Mouse (Mus musculus): ENCODE measurements at regions not wholly inside any gene's neighbourhood (a gene's known extent, or its start where the extent isn't known, plus 50 kb on each side); places are given as distances from the start of the nearest gene placed in this dataset.

DNA sequence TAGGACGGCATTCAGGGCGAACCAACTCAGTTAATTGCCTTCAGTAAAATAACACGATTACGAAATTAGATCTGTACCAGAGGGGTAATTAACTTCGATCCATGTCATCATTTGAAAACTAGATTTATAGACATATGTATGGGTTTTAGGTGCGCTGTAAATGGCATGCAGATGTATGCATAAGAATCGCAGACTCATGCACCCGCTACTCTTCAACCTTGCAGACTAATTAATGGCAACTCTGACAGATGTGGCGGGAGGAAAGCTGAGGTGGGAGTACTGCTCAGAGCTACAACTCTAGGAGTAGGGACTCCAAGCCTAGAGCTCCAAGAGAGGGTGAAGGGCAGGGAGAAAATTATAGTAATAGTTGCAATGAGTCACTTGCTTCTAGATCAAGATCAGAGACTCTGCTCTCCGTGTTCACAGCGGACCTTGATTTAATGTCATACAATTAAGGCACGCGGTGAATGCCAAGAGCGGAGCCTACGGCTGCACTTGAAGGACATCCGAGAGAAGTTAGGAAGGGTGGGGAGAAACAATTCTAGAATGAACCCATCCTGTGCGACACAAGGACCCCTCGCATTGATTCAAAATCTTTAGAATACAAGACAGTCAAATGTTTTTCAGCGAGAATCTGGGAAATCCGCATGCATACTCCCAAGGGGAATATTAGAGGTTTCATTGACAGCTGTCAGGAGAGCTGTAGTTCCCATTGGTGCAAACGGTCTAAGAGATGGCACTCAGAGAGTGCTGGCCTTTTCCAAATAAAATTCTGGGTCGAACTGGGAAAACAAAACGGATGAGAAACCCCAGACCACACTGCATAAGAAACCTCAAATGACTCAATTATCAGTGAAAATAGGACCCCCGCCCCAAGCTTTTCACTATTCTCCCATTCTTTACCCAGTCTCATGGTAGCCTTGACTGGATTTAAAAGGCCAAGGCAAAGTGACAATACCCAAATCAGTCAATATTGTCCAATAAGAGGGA, 152.6 kb upstream of the Cypt12 start:
- DNase-seq = no peak

DNA sequence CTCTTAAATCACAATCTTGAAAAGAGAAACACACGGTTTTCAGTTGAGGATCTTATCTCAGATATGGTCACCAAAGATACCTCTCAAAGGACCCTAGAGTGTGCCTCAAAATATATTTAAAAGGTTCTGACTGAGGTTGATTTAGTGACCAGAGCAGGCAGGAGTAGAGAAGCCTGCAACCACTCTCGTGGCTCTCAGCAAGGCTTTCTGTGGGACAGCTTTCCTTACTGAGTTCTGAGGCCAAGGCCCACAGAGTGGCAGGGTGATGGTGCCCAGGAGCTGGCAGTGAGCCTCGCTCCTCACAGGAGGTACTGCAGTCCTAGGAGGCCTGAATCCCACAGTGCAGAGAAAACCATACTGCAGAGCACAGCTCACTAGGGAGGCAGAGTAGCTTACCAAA, 151.4 kb upstream of the Cypt12 start:
- DNase-seq = no peak

DNA sequence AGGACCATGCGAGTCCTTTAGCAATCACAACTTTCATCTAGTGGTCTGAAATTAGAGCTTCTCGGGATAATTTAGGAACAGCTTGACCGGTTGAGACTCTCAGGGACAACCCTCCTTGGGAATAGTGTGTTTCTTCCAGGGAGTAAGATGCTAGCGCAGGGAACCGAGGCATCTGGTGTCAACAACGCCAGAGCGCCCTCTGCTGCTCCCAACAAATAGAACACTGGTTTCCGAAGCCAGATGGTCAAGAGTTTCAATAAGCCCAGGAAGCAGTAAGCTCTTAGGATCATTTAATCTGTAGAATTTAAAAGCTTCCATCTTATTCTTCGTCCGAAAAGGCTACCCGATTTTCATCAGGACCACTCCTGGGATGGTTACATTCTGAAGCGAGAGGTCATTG, 149.8 kb upstream of the Cypt12 start:
- DNase-seq = peak; percentile 24 to 28

DNA sequence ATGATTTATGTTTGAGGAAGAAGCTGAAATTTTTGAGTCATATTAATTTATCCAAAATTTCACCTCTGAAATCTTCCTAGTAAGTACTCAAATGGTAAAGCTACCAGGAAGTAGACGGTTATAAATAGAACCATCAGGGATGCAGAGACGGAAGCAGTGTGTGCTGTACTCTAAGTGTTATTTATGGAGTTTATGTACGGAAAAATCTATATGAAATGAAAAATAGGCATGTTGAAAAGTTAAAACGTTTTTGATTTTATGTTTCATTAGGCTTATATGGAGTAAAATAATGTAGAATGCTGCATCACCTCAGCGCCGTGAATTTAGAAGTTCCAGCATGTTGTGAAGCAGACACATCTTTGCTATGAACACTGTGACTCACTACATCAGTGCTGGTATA, 149.1 kb upstream of the Cypt12 start:
- no peak for DNase-seq

DNA sequence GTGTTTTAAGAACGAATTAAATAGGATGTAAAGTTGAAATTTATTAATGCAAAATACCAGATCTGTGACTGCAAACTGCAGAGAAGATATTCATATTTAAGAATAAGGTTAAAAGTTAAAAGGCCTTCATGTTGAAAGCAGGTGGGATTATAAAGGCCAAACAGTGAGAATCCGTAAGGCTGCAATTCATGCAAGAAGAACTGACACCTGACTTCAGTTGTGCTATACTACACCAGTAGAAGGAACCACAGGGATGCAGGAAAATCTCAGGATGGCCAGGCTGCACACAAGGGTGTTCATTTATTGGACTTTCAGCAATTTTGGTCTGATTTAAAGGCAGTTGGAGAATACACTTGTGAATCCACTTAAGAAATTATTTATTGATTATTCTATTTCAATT, 147.4 kb upstream of the Cypt12 start:
- DNase-seq = no peak

DNA sequence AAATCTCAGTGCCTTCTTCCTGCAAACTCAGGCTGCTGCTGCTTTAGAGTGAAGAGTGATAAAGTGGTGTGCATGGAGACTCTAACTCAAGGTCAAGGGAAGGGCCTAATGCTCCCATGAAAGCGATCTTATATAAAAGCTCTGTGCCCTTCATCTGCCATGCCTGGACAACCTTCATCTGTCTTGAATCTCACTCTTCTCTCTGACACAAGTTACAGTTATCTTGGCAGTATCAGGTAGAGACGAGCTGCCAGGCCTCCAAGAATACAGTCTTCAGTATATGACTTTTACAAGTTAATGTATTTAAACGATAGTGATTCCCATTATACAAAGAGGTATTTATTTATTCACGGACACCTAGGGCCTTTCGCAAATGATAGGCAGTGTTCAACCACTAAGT, 146.7 kb upstream of the Cypt12 start:
- no peak for DNase-seq

DNA sequence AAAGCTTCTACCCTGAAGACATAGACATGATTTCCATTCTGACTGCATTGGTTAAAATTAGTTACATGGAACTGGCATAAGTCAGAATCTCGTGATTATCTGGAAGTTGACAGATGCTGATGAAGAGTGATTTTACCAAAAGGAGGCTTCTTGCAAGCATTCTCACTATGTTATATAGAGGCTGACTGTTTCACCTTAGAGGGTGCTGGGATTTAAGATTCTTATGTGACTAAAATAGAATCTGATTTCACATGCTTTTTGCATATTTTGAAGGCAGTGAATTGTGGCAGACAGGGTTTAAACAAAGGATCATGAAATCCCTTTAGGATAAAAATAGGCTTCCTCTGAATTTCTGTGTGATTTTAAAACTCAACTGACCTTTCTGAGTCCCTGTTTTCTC, 143.0 kb upstream of the Cypt12 start:
- no peak for DNase-seq

DNA sequence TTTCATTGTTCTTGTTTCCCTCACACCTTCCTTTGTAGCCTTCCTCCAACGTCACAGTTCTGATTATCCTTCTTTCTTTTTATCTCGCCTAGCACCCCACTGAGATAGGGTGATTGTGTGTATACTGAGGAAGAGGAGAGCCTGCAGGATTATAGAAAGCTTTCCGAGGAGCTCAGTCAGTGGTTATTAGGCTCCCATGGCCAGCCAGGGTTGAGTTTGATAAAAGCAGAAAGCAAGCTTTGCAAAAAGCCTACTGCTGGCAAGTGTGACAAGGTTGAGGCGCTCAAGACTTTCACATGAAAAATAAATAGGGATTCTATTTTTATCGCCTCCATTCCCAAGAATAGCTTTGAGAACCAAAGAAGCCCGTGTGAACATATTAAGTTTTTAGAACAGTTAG, 136.9 kb upstream of the Cypt12 start:
- no peak for DNase-seq

DNA sequence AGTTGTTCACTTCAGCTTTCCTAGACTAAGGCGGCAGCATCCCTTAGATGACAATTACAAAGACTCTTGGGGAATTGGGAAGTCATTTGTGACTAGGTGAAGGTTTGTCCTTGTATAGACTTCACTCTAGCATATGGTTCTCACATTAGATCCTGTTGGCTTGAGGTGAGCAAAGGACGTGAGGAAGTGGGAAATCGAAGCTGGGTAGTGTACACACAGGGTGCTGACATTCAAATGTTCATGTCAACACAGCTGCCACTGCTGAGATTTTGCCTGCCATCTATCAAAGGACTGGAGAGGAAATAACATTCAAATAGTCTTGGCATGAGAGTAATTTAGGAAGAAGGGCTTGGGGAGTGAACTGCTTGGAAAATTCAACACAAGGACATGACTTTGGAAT, 124.0 kb upstream of the Cypt12 start:
- no peak for DNase-seq

DNA sequence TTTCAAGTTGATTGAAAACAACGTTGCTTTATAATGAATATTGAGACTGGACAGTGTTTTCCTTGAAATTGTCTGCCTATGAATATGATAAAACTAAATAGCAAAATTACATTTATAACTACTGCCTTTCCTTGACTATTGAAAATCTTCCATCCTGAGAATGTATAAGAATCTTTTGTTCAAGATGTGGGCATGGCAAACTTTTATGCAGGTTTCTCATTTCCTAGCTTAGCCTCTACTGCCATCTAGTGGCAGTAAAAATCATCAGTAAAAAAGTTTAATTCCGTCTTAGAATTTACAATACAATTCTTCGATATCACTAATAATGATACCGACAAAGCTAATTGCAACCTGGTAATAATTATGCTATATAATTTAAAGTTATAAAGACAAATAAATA, 123.5 kb upstream of the Cypt12 start:
- no peak for DNase-seq

DNA sequence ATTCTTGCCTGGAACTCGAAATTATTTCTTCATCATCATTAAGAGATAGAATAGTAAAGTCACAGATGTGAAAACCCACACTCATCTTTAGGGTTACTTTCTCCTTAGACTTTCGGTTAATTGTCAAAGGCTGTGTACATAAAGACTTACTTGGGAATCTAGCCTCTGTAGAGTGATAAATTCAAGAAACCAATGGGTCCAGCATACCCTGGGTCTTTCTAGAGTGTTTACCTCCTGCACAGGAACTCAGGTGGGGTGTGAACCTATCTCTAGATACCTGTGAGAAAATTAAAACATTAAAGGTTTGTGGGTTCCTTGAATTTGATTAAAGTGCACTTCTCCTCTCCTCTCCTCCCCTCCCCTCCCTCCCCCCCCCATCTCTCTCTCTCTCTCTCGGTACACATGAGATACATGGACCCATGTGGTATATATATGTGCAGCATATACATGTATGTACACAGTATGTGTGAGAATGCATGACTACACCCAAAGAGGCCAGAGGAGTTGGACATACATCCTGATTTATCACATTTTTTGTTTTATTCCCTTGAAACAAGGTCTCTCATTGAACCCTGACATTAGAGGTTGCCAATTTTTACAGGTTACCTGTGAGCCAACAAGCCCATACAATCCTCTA, 122.8 kb upstream of the Cypt12 start:
- DNase-seq = no peak

DNA sequence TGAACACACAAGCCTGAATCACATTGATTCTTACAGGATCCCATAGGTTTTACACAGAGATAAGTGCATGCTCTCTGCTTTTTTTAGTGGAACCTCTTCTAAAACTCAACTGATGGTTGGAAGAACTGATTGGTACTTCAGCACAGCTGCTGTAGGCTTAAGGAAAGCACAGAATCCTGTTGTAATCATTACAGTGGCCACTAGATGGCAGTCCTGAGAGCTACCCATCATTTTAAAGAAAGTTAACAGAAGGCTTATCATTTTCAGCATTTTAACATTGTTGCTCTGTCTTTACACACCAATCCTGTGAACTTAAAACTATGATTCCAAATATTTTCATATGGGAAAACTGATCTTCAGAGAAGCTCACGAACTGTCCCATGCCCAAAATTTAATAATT, 113.5 kb upstream of the Cypt12 start:
- peak; percentile 13 to 49 for DNase-seq

DNA sequence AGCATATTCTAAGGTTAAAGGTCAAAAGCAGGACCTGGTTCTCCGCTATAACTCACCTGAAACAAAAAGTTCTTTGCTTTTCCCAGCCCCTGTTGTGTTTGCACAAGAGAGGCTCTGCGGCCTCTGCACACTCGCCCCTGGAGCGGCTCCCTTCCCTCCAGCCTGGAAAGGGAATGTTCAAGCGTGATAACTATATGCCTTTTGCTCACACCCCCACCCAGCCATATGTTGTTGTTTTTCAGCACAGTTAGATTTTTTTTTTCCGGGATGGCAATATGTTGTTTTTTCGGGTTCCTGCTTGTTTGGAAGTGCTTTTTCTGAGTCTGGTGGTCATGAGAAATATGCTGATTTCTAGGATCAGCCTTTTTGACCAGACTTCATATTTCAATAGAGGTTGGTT, 100.6 kb upstream of the Cypt12 start:
- DNase-seq = no peak

DNA sequence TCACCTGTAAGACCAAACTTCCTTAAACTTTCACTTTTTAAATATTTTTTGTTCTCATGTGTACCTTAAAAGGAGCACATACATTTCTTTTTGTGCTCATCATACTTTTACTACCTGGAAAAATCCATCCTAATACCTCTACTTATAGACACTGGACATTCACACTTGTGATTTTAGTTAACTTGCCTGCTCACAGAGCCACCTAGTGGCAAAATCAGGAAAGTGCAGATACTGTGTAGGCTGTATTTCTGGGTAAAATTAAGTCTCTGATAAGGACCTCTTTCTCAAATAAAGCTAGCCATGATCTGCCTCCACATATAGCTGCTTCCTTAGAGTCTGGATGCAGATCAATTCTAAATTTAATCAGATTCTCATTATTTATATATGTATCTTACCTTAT, 100.0 kb upstream of the Cypt12 start:
- DNase-seq = peak; percentile 2 to 24

DNA sequence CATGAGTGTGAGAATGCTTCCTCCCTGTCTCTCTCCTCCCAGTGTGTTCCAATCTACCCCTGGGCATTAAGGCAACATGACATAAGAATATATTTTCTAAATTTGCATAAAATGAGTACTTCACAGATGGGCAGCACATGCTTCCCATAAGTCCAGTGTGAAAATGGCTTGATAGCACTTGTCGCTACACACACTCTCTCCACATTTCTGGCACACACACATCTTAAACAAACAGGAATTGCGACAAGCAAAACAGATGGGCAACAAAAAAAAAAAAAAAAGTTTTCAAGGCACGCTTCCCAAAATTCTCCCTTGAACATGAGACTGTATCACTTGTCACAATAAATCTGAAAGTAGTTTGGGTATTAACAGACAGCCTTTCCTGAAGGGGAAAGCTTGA, 85.8 kb upstream of the Cypt12 start:
- DNase-seq = no peak

DNA sequence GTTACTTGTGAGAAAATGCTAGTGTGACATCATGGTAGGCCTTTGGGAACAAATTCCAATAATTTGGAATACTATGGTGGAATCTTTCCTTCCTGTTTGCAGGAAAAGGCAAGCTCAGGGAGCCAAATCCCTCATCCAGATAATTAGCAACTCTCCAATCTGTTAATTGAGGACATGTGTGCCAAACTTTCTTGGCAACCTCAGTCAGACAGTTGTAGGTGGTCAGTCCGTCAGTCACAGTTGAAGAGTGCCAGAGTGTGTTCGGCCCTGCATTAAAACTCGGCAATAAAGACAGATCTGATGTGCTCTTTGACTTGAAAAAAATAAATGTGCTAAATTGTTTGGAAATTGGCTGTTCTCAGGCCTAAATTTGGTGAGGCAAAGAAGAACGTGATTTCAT, 83.1 kb upstream of the Cypt12 start:
- no peak for DNase-seq

DNA sequence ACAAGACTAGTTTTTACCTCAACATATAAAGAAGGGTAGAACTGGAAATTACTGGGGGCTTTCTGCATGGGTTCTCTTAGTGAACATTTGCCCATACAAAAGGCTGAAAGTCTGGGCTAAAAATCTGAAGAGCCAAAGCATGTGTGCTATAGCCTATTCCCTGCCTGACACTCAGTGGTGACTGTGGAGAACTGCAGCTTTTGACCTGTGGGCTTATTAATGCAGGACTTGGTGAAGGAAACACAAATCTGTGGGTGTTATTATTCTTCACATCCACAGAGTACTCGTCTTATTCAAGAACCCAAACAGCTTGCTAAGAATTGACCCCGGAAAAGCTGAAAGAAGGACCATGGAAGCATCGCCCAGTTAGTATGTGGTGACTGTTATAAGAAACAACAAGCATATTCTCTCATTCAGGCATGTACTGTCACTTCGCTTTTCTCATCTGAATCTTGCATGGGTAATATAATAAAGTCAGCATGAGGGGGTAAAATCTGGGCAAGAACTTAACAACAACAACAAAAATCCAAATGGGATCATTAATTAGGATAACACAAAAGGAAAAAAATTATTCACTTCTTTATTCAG, 77.2 kb upstream of the Cypt12 start:
- DNase-seq = no peak

DNA sequence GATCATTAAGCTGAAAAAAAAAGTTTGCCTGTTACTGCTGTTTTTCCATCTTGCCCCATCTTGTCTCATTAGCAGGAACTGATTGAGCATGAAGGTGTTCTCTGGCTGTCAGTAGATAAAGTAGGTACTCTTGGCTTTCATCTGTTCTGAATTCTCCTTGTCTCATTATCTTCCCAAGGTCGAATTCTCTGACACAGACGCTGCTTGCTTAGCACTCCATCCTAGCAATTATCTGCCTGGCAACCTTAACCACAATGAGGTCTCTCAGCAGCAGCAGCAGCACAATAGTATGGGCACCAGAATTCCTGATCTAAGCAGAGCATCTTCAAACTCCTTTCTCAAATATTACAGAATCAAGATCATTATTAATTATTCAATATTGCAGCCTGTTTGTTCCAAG, 52.3 kb upstream of the Cypt12 start:
- DNase-seq = no peak

DNA sequence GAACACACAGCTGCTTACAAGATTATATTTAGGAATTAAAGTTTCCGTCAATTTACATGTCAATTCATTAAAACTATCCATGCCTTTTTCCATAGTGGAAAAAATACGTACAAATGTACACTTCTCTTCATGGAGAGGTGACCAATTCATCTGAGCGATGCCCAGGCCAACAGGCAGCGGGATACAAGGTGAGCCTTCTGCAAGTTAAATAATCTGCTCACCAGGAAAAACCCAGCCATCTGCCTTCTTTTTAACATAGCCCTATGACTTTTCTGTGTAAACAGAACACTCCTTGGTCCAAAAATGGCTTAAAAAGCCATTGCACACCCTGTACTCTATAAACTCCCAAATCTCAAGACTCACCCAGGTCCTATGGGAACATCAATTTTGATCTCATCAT, 51.5 kb upstream of the Cypt12 start:
- DNase-seq = no peak
